Mouse (Mus musculus): Measurements from ENCODE around the gene Nfam1.

The Nfam1 gene

GRCm38 (mm10) chr15:82992079-82992783 lies 40.9 kb downstream of the Nfam1 start:
- no peak for DNase-seq

DNA sequence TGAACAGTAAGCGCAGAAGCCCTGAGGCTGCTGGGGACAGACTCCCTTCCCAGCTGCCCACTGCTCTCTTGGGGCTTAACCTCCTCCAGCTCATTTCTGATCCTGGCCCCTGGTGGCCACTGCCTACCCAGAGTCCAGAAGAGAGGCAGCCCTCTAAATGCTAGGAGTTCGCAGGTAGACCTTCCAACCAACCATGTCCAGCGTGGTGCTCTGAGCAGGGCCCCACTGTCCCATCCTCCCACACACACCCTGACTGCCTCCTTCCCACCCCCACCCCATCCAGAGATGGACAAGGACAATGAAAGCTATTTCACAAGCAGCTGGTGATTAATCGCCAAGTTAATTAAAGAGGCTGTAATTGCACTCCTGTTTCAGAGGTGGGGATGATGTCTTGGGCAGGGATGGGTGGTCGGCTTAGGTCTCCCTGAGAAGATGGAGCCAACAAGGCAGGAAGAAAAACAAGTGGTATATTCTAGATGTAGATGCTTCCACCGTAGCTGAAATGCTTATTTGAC lies 43.9 kb downstream of the Nfam1 start:
- DNase-seq: no peak

DNA sequence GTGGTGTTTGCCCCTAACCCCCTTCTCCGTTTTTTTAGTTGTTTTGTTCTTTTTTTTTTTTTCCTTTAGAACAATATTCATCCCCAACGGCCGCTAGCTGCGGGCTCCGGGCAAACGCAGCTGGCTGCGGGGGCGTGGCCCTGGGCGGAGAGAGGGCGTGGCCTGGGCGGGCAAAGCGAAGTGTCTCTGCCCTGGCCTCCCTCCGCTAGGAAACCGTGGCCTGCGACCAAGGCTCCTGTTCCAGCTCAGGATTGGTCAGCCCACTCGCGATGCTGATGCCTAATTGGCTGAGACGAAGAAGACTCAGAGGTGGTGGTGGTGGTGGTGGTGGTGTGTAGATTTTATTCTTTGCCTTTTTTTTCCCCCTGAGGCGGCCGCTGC lies 45.4 kb downstream of the Nfam1 start, which contains the start of gene Tcf20:
Tcf20 (minus strand) TSS at position 141 of the 381 bp plus-strand sequence.
- peak; percentile 96 for DNase-seq

GRCm38 (mm10) chr15:82987014-82987731 lies 45.9 kb downstream of the Nfam1 start:
- no peak for DNase-seq

- DNase-seq: no peak
These were observed 48.5 kb downstream of the Nfam1 start for GRCm38 (mm10) chr15:82984574-82984973.

DNA sequence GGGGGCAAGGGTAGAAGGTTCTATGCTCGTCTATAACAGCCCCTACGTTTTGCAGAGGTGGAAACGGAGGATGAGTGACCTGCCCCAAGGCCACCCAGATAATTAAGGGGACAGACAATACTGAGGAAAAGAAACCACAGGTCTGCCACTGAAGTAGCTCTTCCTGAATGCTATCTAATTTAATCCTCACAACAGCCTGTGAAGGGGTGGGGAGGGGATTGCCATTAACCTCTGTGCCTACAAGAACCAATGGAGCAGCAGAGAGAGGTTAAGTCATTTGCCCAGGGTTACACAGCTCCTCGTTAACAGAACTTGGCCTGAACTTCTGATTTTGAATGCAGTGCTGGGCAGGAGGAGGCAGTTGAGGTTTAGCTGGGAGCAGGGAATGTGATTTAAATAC lies 49.0 kb downstream of the Nfam1 start:
- DNase-seq: no peak

DNA sequence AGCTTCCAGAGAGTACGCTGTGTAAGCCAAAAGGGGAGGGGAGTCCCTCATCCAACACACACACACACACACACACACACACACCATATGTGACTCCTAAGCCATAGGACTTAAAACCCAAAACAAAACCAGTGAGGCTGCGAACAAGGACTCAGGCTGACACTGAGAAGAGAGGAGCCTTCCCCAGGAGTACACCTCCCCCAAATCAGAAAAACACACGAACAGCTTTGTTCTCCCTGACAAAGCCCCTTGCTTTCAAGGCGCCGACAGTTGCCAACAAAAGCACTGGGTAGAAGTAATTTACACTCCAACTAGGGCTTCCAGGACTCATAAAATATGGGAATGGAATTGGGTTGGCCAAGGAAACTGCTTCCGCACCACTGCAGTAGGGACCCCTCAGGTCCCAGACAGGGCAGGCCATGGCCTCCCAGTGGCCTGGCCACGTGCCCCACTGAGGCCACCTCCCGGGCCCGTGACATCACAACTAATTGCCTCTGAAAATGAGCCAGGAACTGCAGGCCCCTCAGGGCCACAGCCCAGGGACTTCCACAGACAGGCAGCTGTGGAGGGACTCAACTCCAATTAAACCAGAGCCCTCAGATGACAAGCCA lies 49.6 kb downstream of the Nfam1 start:
- no peak for DNase-seq

GRCm38 (mm10) chr15:82982724-82983415 lies 50.2 kb downstream of the Nfam1 start:
- no peak for DNase-seq

DNA sequence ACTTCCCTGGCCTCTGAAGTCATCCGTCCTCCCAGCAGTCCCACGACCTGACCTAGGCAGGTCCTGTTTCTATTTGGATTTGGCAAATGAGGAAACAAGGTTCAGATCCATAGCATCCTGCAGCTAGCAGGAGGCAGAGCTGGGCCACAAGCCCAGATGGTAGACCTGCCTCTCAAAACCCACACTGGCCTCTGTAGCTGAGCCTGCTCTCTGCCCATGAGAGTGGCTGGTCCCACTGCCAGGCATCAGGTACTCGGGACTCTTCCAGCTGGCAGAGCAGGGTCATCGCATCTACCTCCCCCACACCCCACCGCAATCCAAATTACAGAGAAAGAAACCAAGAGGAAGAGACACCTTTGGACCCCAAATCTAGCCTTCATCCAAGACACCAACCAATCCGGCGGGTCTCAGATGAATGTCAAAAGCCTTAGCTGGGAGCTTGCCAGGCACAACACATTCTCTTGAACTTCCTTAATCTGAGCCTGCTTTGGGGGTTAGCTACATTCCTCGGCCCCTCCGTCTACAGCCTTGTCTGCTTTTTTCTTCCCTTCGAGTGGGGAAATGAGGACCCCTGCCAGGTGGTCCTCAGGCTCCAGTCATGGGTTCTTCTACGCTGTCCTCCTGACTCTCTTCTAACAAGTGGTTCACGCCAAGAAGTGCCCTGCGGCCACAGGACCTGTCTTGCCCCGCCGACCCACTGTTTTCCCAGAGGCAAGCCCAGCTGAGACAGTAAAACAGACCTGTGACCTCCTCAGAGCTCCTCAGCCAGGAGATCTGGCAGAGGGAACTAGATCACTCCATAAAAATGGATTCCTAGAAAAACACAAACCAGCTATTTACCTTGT lies 51.2 kb downstream of the Nfam1 start:
- no peak for DNase-seq

GRCm38 (mm10) chr15:82979531-82979930 lies 53.6 kb downstream of the Nfam1 start:
- DNase-seq: no peak

- DNase-seq: no peak
These were observed 58.6 kb downstream of the Nfam1 start for GRCm38 (mm10) chr15:82974471-82974870.

DNA sequence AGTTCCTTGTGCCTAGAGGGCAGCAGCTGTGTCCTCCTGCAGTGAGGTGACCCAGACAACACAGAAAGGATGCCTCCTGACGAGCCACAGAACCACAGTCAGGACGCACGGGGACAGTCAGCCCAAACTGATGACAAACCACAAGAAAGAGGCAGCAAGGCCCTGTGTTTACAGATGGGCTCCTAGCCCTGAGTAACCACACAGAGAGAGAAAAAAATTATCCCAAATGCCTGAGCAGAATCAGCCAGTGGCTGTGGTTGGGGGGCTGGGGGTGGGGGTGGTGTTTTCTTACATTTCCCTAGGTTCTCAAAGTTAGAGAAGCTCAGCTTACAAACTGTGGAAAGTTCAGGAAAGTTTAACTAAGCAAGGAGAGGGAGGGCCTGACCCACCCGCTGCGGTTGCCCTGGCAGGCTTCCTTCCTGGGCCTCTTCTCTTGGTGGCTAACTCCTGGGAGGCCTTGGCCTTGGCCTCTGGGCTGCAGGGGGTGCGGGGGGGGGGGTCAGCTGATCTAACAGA lies 63.8 kb downstream of the Nfam1 start:
- no peak for DNase-seq

- DNase-seq: no peak
These were observed 64.7 kb downstream of the Nfam1 start for GRCm38 (mm10) chr15:82968449-82968848.

DNA sequence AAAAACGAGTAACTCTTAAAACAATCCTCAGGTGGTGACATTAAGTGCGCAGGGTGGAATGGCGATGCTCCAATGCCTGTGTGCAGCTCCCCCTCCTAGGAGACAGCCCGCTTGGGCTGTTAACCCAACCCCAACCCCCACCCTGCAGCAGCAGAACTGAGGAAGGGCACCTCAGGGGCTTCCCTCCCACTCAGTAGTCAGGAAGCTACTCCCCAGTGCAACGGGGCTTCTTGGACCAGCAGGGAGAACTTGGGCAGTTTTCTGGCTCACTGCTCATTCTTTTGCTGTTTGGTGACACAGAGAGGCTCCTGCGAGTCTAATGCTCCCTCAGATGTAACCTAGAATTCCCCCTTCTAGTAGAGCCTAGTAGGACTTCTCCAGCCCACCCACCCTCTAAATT lies 65.2 kb downstream of the Nfam1 start:
- no peak for DNase-seq

DNA sequence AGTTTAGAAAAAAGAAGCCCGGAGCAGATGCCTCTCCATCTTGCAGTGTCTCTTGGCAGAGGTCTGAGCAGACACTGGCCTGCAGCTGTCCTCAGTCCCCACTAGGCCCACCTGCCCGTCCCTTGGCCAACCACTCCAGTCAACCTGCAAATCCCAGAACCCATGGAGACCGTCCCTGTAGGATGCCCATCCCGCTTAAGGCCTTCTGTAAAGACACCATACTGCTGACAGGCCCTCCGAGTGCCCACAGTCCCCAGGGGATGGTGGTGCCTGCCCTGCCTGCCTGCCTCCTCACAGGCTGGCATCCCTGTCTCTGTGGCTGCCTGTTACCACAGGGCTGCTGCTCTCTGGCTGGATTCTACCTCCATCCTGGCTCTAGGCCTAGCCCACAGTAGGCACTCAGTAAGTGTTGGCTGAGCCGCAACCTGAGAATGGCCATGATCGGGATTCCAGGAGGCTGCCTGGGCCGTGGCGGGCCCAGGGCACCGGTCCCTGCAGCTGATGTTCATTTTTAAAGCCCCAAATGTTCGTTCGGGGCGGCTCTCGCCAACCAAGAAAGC lies 68.8 kb downstream of the Nfam1 start:
- DNase-seq: no peak

DNA sequence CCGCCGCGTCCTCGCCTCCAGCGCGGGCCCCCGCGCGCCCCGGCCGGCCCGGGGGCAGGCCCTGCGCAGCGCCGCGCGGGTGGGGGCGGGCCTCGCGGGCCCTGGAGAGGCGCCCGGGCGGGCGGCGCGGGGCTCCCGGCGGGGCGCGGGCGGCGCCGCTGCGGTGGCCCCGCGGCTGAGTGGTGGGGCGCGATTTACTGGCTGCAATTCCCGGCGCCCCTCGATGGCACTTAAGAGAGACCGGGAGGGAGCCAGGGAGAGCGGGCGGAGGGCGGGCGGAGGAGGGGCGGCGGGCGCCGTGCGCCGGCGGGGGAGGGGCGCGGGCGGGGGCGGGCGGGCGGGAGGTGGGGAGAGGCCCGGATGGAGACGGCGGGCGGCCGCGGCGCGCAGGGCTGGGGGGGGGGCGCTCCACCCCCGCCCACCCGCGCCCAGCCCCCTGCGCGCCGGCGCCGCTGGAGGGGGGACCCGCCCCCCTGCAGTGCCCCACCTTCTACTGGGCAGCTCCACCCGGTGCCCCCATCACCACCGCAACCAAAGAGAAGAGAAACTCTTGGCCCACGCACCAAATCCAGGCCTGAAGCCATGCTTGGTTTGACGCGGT lies 69.5 kb downstream of the Nfam1 start:
- no peak for DNase-seq

- no peak for DNase-seq
These were observed 70.0 kb downstream of the Nfam1 start for GRCm38 (mm10) chr15:82963090-82963489.

DNA sequence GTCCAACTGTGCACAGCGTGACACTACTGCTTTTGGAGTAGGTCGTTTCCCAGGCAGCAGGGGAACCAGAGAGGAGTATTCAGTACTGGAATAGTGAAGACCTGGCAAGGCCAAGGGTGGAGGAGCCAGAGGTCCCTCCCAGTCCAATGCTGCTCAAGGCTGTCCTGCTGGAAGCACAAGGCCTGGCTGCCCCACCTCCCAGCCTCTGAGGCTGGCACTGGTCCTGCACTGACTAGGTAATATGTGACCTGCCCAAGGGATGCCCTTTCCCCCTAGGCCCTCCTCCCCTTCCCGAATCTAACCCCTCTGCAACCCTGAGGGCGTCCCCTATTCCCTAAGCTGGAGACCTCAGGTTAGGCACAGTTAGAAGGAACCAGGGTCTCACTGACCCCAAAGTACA lies 70.6 kb downstream of the Nfam1 start:
- DNase-seq: no peak

DNA sequence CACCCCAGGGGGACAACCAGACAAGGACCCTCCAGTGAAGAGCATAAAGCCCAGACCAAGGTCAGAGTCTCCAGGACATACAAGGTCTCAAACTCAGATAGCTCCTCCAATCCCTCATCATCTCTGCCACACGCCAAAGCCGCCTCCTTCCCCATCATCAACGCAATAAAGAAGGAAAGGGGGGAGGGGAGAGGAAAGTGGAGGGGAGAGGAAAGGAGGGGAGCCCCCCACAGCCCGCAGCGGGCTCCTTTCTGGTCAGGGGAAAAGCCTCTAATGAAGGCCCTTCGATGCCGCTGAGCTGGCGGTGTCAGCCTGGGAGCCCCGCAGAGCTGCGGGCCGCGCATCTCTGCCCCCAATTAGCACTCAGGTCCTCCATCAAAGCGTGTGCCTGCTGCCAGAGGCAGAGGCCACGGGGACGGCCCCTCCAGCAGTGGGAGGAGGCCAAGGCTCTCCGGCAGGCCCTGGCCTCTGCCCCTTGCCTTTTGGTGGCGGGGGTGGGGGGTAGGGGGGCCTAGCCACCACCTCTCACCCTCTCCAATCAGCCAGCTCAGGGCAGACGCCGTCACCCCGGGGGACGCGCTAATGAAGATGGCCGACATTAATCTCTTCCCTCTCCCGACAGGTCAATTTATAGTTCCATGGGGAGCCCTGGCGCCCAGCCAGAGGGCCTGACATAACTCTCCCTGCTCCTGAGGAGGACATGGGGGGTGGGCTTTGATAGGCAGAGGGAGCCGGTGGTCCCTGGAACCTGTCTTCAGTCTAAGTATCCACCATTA lies 72.1 kb downstream of the Nfam1 start:
- DNase-seq: no peak

DNA sequence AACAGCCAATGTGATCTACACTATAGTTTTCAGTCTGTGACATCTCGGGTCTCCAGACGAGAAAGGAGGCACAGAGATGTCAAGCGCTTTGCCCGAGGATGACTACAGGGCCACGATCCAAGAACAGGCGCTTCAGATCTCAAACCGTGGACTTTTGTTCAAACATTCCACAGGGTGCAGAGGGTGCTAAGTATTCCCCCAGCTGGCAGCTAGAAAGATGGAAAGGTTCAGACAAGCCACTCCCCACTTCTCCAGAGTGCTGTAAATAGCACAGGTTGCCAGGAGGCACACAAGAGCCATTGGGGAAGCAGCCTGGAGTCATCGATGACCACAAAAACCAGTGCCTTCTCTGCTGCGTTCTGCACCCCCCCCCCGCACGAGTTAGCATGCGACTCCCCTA lies 74.0 kb downstream of the Nfam1 start:
- DNase-seq: no peak
